Mouse (Mus musculus) cerebellum, adult 11 months (tissue): Measurements from ENCODE around the gene Ptcd3.
"Not testable (repeated sequence)": the region's sequence is repeated elsewhere in the genome, so short reads cannot be mapped to it uniquely, and the experiment has no call there.

Source experiments
- DNase-seq: peaks from one replicate; pipeline ENCODE4 v3.0.0; 2022

The Ptcd3 gene

GRCm38 (mm10) chr6:71867751-71868150 is 40.8 kb downstream of the Ptcd3 start:
- DNase-seq = no peak

- not testable (repeated sequence) for DNase-seq
These were observed 61.6 kb downstream of the Ptcd3 start for GRCm38 (mm10) chr6:71846906-71847305.

- DNase-seq = no peak
These were observed 67.8 kb downstream of the Ptcd3 start for GRCm38 (mm10) chr6:71840597-71841290.

- no peak for DNase-seq
These were observed 68.7 kb downstream of the Ptcd3 start for GRCm38 (mm10) chr6:71839815-71840214.

- no peak for DNase-seq
These were observed 71.7 kb downstream of the Ptcd3 start for GRCm38 (mm10) chr6:71836811-71837210.

GRCm38 (mm10) chr6:71831581-71831960 is 77.0 kb downstream of the Ptcd3 start:
- peak; percentile 94 for DNase-seq

GRCm38 (mm10) chr6:71830690-71831580 is 77.6 kb downstream of the Ptcd3 start, which contains the start of gene Immt:
Gene Immt (plus strand): TSS chr6:71831331.
- DNase-seq = peak; percentile 98
